Mouse (Mus musculus): ENCODE measurements around the gene Nfe2l2.
"Not testable (repeated sequence)": the region's sequence is repeated elsewhere in the genome, so short reads cannot be mapped to it uniquely, and the experiment has no call there.

The Nfe2l2 gene

GRCm38 (mm10) chr2:75642795-75643550 is 61.5 kb downstream of the Nfe2l2 start:
- no peak for DNase-seq

GRCm38 (mm10) chr2:75642312-75642711 is 62.1 kb downstream of the Nfe2l2 start:
- not testable (repeated sequence) for DNase-seq

- not testable (repeated sequence) for DNase-seq
These were observed 64.9 kb downstream of the Nfe2l2 start for GRCm38 (mm10) chr2:75639535-75639934.

GRCm38 (mm10) chr2:75637822-75638221 is 66.6 kb downstream of the Nfe2l2 start:
- not testable (repeated sequence) for DNase-seq

- DNase-seq: no peak
These were observed 67.1 kb downstream of the Nfe2l2 start for GRCm38 (mm10) chr2:75637361-75637760.

- not testable (repeated sequence) for DNase-seq
These were observed 67.5 kb downstream of the Nfe2l2 start for GRCm38 (mm10) chr2:75637055-75637304.

GRCm38 (mm10) chr2:75636261-75637054 is 68.0 kb downstream of the Nfe2l2 start:
- DNase-seq: peak; percentile 33

- DNase-seq: not testable (repeated sequence)
These were observed 70.0 kb downstream of the Nfe2l2 start for GRCm38 (mm10) chr2:75634431-75634830.

- no peak for DNase-seq
These were observed 70.7 kb downstream of the Nfe2l2 start for GRCm38 (mm10) chr2:75633784-75634183.

GRCm38 (mm10) chr2:75633381-75633780 is 71.1 kb downstream of the Nfe2l2 start:
- no peak for DNase-seq

GRCm38 (mm10) chr2:75632721-75633181 is 71.7 kb downstream of the Nfe2l2 start:
- DNase-seq: no peak

GRCm38 (mm10) chr2:75632043-75632442 is 72.4 kb downstream of the Nfe2l2 start:
- no peak for DNase-seq

GRCm38 (mm10) chr2:75631421-75631820 is 73.0 kb downstream of the Nfe2l2 start:
- no peak for DNase-seq

GRCm38 (mm10) chr2:75628487-75628886 is 76.0 kb downstream of the Nfe2l2 start:
- no peak for DNase-seq

- DNase-seq: no peak
These were observed 77.6 kb downstream of the Nfe2l2 start for GRCm38 (mm10) chr2:75626597-75627440.

Data from liver (tissue).